Mouse (Mus musculus) regulatory T cell (primary cell): ENCODE results near the gene Zc3h18.

Experiments
- in situ Hi-C: fragments of 300-600 bp; cut with MboI, MseI; formaldehyde crosslinking; loops from one replicate; pipeline ENCODE4 v1.15.1; 2025; ENCODE audit warnings: high pct_unique_total_duplicates

Zc3h18 gene

DNA sequence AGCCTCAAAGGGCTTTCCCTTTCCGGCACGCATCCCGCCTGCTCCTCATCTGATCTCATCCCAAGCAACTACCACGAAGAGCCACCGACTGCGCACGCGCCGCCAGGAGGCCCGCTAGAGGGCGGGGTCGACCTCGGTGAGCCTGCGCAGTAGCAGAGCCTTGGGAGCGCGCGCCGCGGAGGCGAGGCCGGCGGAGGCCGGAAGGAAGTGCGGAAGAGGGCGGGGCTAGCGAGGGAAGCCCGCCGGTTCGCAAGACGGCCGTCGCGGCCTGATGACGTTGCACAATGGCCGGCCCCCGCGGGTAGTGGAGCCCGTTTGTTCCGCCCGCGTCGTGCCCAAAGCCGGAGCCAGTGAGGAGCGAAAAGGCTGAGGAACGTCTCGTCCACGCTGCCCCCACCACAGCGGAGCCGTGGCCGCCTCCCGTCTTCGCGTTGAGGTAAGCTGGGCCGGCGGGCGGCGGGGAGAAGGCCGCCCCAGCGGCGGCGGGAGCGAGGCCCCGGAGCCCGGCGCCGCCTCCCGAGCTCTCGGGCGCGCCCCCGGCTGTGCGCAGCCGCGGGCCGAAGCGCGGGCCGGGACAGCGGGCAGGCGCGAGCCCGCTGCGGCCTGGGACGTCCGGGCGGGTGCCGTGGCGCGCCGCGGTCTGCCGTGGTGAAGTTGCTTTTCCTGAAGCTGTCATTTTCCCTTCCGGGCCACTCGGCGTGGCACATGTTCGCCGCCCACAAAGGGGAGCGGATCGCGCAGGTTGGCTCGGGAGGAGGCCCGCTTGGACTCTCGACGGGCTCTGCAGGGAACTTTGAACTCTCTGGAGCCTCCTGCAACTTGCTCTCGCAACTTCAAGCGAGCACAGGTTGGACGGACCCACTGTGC, at the start of gene Zc3h18:
TSS of gene Zc3h18 (plus strand) at position 245 of the 867 bp plus-strand sequence.
- in situ Hi-C loops = loop anchor here (5.0 to 10.0 kb wide), 2 partner anchors 96 to 422 kb away; no protein-coding TSS in a partner anchor

GRCm38 (mm10) chr8:122329072-122329471, 47.3 kb upstream of the Zc3h18 start:
- in situ Hi-C loops = no loop called here

DNA sequence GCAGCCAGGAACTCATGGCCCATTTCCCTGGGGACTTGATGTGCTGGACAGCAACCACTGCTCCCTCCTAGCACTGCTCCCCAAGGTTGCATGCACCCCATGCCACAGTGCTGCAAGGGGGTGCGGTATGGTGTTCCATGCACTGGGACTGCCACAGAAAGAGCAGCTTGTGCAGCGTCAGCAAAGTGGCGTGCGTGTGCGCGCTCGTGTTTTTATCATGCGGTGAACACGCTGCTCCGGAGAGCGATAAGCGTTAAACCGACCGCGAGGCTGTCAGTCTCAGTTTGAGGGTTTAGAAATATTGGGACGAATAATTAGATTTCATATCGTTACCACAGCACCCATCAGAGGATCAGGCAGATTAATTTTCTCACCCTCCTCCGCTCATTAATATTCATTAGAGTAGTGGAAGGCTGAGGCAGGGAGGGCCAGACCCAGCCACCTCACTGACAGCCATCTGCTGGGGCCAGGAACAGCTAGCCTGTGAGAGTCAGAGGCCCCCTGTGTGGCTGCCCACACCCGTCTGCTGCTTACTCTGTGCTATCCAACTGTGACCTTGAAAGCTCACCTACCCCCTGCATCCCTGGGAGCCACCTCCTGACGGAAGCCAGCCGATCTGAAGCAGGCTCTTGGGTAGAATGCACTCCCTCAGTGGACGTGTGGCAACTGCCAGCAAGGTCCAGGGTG, 46.7 kb upstream of the Zc3h18 start:
- in situ Hi-C loops = loop anchor here (5.0 to 10.0 kb wide), 2 partner anchors 57 to 335 kb away; no protein-coding TSS in a partner anchor

DNA sequence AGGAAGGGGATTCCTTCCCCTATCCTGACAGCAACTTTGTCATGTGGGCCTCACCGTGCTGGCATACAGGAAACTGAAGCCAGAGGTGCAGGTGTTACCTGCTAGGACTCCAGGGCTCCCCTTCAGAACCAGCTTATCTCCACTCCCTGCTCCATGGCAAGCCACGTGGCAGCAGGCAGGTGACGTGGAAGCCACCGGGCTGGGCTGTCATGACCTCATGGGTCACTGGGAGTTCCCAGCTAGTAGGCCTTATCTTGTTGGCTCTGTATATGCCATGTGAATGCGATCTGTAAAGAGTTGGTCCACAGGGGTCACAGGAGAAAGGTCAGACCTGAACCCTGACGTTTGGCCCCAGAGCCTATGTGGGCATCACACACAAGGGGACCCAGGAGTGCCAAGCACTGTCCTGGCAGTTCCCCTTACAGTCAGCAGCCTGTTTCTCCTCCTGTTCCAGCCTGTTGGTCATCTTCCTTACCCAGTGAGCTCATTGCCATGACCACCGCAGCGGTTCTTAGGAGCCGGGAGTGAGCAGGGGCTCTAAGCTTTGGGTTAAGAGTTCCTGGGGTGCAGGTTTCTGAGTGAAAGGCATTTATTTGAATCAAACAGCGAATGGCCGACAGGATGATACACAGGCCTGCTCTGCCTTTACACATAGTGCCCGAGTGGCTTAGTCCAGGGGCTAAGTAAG, 45.8 kb upstream of the Zc3h18 start:
- in situ Hi-C loops = loop anchor here (5.0 to 10.0 kb wide), 2 partner anchors 58 to 336 kb away; no protein-coding TSS in a partner anchor

DNA sequence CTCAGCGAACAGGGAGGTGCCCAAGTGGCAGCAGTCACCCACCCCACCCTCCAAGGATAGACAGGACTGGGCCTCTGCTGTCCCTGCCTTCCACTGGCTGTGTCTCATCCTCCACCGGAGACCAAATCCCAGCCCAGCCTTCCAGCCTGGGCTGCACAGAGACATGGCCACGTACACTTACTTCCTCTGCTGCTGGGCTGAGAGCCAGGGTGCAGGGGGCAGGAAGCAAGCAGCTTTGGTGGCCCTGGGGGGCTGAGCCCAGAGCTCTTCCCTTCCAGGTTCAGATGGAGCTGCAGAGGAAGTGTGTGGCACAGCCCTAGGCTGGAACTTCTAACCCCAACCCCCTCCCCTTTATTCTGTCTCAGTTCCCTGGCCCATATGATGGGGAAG, 45.3 kb upstream of the Zc3h18 start:
- in situ Hi-C loops = loop anchor here (5.0 to 10.0 kb wide), 2 partner anchors 59 to 336 kb away; no protein-coding TSS in a partner anchor

GRCm38 (mm10) chr8:122332753-122333506, 43.5 kb upstream of the Zc3h18 start:
- in situ Hi-C loops = loop anchor here (5.0 to 10.0 kb wide), 2 partner anchors 61 to 338 kb away; no protein-coding TSS in a partner anchor

DNA sequence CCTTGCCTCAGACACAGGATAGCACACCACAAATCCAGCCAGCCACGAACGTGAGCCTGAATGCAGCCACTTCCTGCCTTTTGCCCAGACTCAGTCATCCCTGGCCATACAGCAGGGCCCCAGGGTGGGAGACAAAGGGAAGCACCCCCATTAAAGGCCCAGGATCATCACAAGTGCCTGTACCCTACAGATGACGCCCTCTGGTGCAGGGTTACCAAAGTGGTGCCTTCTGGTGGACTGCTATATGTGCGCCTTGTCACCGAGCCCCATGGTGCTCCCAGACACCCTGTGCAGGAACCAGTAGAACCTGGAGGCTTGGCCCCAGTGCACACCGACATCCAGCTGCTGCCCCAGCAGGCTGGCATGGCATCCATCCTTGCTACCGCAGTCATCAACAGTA, 42.9 kb upstream of the Zc3h18 start:
- in situ Hi-C loops = loop anchor here (5.0 to 10.0 kb wide), 2 partner anchors 61 to 339 kb away; no protein-coding TSS in a partner anchor

- in situ Hi-C loops = loop anchor here (5.0 to 10.0 kb wide), 2 partner anchors 63 to 340 kb away; no protein-coding TSS in a partner anchor
Observed at GRCm38 (mm10) chr8:122334791-122335490, 41.5 kb upstream of the Zc3h18 start.

DNA sequence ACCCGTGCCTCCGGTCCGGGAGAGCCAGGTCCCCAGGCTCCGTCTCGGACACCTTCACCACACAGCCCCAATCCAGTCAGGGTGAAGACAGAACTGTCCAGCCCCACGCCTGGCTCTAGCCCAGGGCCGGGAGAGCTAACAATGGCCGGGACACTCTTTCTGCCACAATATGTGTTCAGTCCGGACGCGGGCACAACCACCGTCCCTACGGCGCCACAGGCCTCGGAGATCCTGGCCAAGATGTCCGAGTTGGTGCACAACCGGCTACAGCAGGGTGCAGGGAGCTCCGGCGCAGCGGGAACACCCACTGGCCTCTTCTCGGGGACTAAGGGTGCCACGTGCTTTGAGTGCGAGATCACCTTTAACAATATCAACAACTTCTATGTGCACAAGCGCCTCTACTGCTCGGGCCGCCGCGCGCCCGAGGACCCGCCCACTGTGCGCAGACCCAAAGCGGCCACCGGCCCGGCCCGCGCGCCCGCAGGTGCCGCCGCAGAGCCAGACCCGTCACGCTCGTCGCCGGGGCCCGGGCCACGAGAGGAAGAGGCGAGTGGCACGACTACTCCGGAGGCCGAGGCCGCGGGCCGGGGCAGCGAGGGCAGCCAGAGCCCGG, 40.7 kb upstream of the Zc3h18 start:
- in situ Hi-C loops = loop anchor here (10.0 kb wide), 1 partner anchor 341 kb away; no protein-coding TSS in a partner anchor

DNA sequence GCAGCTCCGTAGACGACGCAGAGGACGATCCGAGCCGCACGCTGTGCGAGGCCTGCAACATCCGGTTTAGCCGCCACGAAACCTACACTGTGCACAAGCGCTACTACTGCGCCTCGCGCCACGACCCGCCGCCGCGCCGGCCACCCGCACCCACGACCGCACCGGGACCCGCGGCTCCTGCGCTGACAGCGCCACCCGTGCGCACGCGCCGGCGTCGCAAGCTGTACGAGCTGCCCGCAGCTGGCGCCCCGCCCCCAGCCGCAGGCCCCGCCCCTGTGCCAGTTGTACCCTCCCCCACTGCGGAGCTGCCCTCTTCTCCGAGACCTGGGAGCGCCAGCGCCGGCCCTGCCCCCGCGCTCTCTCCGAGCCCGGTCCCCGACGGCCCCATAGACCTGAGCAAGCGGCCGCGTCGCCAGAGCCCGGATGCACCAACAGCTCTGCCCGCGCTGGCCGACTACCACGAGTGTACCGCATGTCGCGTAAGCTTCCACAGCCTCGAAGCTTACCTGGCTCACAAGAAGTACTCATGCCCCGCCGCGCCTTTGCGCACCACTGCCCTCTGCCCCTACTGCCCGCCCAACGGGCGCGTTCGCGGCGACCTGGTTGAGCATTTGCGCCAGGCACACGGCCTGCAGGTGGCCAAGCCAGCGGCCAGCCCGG, 40.0 kb upstream of the Zc3h18 start:
- in situ Hi-C loops = loop anchor here (10.0 kb wide), 1 partner anchor 342 kb away; no protein-coding TSS in a partner anchor

GRCm38 (mm10) chr8:122338852-122339251, 37.6 kb upstream of the Zc3h18 start:
- in situ Hi-C loops = loop anchor here (10.0 kb wide), 1 partner anchor 344 kb away; no protein-coding TSS in a partner anchor

DNA sequence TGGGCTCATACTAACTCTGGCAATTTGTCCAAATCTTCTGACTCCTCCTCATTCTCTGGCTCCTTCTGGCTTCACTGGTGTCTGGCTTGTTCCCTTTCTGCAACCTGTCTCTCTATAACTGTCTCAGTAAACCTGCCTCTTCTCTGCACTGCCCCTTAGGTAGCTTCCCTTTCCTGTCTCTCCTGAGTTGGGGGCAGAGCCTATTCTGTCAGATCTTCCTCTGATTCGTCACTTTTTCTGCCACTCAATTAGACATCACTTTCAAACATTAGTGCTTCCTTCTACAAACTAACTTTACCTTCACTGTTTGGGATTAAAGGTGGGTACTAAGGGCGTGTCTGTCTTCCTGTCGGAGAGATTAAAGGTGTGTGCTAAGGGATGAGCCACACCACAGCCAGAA, 35.6 kb upstream of the Zc3h18 start:
- in situ Hi-C loops = loop anchor here (10.0 kb wide), 1 partner anchor 1374 kb away; no protein-coding TSS in a partner anchor

GRCm38 (mm10) chr8:122341790-122342189, 34.6 kb upstream of the Zc3h18 start:
- in situ Hi-C loops = loop anchor here (10.0 kb wide), 1 partner anchor 1373 kb away; no protein-coding TSS in a partner anchor

GRCm38 (mm10) chr8:122342362-122342761, 34.0 kb upstream of the Zc3h18 start:
- in situ Hi-C loops = loop anchor here (10.0 kb wide), 1 partner anchor 1372 kb away; no protein-coding TSS in a partner anchor

GRCm38 (mm10) chr8:122342806-122343209, 33.6 kb upstream of the Zc3h18 start:
- in situ Hi-C loops = loop anchor here (10.0 kb wide), 1 partner anchor 1372 kb away; no protein-coding TSS in a partner anchor

DNA sequence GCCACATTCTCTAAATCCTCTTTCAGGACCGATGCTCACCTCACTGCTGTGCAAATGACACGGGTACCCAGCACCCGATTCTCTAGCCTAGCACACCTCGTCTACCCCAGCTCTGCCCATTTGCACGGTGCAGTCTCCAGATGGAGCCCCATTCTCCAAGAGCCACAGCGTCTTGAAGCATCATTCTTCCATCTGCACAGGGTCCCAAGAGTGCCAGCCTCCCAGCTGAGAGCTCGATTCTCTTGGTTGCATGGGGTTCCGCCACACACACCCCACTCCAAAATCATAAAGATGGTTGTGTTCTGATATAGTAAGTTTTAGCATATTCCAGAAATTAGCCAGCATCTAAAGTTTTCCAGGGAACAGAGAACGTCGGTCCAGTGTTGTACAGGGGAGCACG, 33.1 kb upstream of the Zc3h18 start:
- in situ Hi-C loops = loop anchor here (10.0 kb wide), 1 partner anchor 1371 kb away; no protein-coding TSS in a partner anchor

DNA sequence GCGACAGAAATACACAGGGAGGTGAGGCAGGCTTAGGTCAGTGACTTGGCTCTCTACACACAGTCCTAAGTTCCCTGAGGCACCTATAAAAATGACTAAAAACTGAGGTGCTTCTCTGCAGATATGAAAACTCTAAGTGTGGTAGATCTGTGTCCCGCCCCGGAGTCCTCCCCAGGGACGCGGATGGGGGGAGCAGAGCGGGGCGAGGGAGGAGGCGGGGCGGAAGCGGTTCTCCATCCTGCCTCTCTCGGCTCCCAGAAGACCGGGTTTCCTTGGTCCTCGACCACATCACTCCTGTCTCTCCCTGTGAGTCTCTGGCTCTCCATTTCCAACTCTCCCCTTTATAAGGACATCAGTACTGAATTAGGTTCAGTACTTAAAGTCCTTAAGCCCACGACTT, 32.7 kb upstream of the Zc3h18 start:
- in situ Hi-C loops = loop anchor here (10.0 kb wide), 1 partner anchor 1371 kb away; no protein-coding TSS in a partner anchor

GRCm38 (mm10) chr8:122344219-122344618, 32.2 kb upstream of the Zc3h18 start:
- in situ Hi-C loops = loop anchor here (10.0 kb wide), 1 partner anchor 1371 kb away; no protein-coding TSS in a partner anchor
